ENCODE assay signal across 22 mouse cellular contexts in the genomic region with DNA sequence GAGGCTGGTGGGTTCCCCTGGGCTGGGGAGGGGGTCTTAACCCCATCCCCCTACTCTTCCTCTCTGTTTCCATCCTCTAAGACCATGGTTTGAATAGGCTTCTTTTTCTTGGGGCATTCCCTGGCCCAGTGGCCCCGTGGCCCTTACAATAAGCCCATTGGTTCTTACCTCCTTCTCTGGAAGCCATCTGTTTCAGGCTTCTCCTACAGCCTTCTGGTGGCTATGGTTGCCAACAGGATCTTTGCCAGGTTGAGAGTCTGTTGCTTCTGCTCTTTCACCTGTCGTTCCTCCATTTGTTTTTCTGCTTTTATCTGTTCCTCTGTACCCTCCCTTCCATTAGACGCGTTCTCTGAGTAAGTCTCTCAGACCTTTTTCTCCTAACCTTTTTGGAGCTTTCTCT. TPM values are rescaled to one million over a fixed set of nuclear protein-coding genes. Genes with fewer than 3 reads are reported as not detected.
DNase-seq lines count a peak whose midpoint lies in the region; ATAC-seq and TF ChIP-seq lines count a peak whose summit lies in the region.
"Had no signal": no experiment of that assay in that cellular context is flagged by ENCODE, and none has a peak within 500 bp of the region (broad histone marks: within the 10 kb centered on the region; RNA-seq: fewer than 3 reads in every experiment).

No protein-coding gene starts in this region.

- H3K27ac ChIP-seq in lung, postnatal 0 days (ENCODE audit: low read length) = no peak overlapping the region
- H3K27ac ChIP-seq: heart, embryonic 10.5 days; hindbrain, embryonic 15.5 days; neural tube, embryonic 12.5 days had no signal

- no peaks in the 10 kb centered on the region for H3K36me3 ChIP-seq in lung, postnatal 0 days (ENCODE audit: insufficient read depth, low read length)
- H3K36me3 ChIP-seq: hindbrain, embryonic 15.5 days had no signal

- H3K27me3 ChIP-seq in lung, postnatal 0 days (replicated peaks; ENCODE audit: insufficient read depth, low read length) = no peaks in the 10 kb centered on the region
- H3K27me3 ChIP-seq: hindbrain, embryonic 15.5 days; neural tube, embryonic 12.5 days had no signal

- 94% methylated on average over 4 of the region's 4 CpGs for WGBS in lung, postnatal 0 days

- H3K9me3 ChIP-seq in lung, postnatal 0 days (ENCODE audit: low read length) = no peaks in the 10 kb centered on the region
- H3K9me3 ChIP-seq: heart, embryonic 10.5 days; hindbrain, embryonic 15.5 days; neural tube, embryonic 12.5 days had no signal

- H3K4me2 ChIP-seq in lung, postnatal 0 days (replicated peaks; ENCODE audit: low read depth, low read length) = no peak overlapping the region
- H3K4me2 ChIP-seq: hindbrain, embryonic 15.5 days; midbrain, embryonic 11.5 days; neural tube, embryonic 12.5 days had no signal

- DNase-seq in right cerebral cortex, postnatal 25 days = peak; percentile 14
- no peak for DNase-seq in right cerebral cortex, postnatal 14 days
- DNase-seq in cerebellum, postnatal 10 days = peak; percentile 94 to 95
- peak; percentile 20 for DNase-seq in layer of hippocampus, adult 9-10 months (ENCODE audit: low spot score)
- no peak for DNase-seq in kidney, postnatal 4 days
- DNase-seq in lung, postnatal 0 days (ENCODE audit: low spot score) = no peak
- DNase-seq: adrenal gland, postnatal 14 days; heart, postnatal 10 days; kidney, adult 11 months; kidney, postnatal 25 days; liver; lung, adult 18-20 months; lung, postnatal 4 days; thymus, adult 18-20 months had no signal

- no peak for ATAC-seq in megakaryocyte-erythroid progenitor cell, adult 5-6 weeks (replicated peaks; ENCODE audit: low FRiP score, low TSS enrichment, poor library complexity, severe bottlenecking)
- ATAC-seq in lung, postnatal 0 days = no peak

- no peak for TF ChIP-seq CTCF in lung, postnatal 0 days (IDR thresholded peaks at IDR 0.05)

- H3K4me3 ChIP-seq in lung, postnatal 0 days (ENCODE audit: low read depth, low read length) = no peak overlapping the region
- H3K4me3 ChIP-seq: heart, embryonic 10.5 days; hindbrain, embryonic 15.5 days; neural tube, embryonic 12.5 days had no signal

- TF ChIP-seq EP300 in lung, postnatal 0 days (IDR thresholded peaks at IDR 0.05) = no peak

- no peaks in the 10 kb centered on the region; the same call in 1 of the 2 replicates for H3K4me1 ChIP-seq in lung, postnatal 0 days (ENCODE audit: insufficient read depth, low read depth, low read length)
- H3K4me1 ChIP-seq: heart, embryonic 10.5 days had no signal

- H3K9ac ChIP-seq in lung, postnatal 0 days (replicated peaks; ENCODE audit: low read depth) = no peak overlapping the region
- H3K9ac ChIP-seq: hindbrain, embryonic 15.5 days; neural tube, embryonic 12.5 days had no signal

RNA-seq across cellular contexts. Expression of gene Numa1, which starts 3.7 kb away (rescaled TPM):
- 106 and 112 TPM in 2 replicates for total RNA-seq in megakaryocyte-erythroid progenitor cell, adult 5-6 weeks (2014; fragmentation: Nextera tagmentation)
- total RNA-seq in megakaryocyte-erythroid progenitor cell, adult 5-6 weeks (2017) = 207 and 289 TPM in 2 replicates
- polyA plus RNA-seq in lung, postnatal 0 days (2015; fragmentation: Nextera tagmentation; extraction: Ambion mirVana) = 31.6 and 38.0 TPM in 2 replicates

RNA-seq across cellular contexts. Expression of gene Lrrc51, which starts 3.9 kb away (rescaled TPM):
- total RNA-seq in megakaryocyte-erythroid progenitor cell, adult 5-6 weeks (2014; fragmentation: Nextera tagmentation) = 2.3 and 4.4 TPM in 2 replicates
- 0.75 TPM in 1 of 2 replicates, not detected in the other for total RNA-seq in megakaryocyte-erythroid progenitor cell, adult 5-6 weeks (2017)
- polyA plus RNA-seq in lung, postnatal 0 days (2015; fragmentation: Nextera tagmentation; extraction: Ambion mirVana) = 41.5 and 46.1 TPM in 2 replicates

RNA-seq across cellular contexts. Expression of gene Tomt, which starts 31.4 kb away (rescaled TPM):
- total RNA-seq in megakaryocyte-erythroid progenitor cell, adult 5-6 weeks (2014; fragmentation: Nextera tagmentation) = 0.12 TPM in 1 of 2 replicates, not detected in the other
- total RNA-seq in megakaryocyte-erythroid progenitor cell, adult 5-6 weeks (2017) = 0.23 TPM in 1 of 2 replicates, not detected in the other
- 0.05 and 0.17 TPM in 2 replicates for polyA plus RNA-seq in lung, postnatal 0 days (2015; fragmentation: Nextera tagmentation; extraction: Ambion mirVana)
- total RNA-seq: adrenal gland, postnatal 14 days; gastrocnemius, adult 8-10 months; heart, postnatal 10 days; monocyte, adult 5-6 weeks had no signal
- polyA plus RNA-seq: small intestine, adult 2 months had no signal

RNA-seq across cellular contexts. Expression of gene Lamtor1, which starts 31.9 kb away (rescaled TPM):
- 47.6 and 53.1 TPM in 2 replicates for total RNA-seq in megakaryocyte-erythroid progenitor cell, adult 5-6 weeks (2014; fragmentation: Nextera tagmentation)
- total RNA-seq in megakaryocyte-erythroid progenitor cell, adult 5-6 weeks (2017) = 48.8 and 57.6 TPM in 2 replicates
- 131 and 153 TPM in 2 replicates for polyA plus RNA-seq in lung, postnatal 0 days (2015; fragmentation: Nextera tagmentation; extraction: Ambion mirVana)

Comparison
In these comparisons a context has a peak if more than half of its experiments do, and no peak if none do; other contexts are left out.
1. DNase-seq: peak in right cerebral cortex, postnatal 25 days (single experiment), cerebellum, postnatal 10 days (2 of 2) and layer of hippocampus, adult 9-10 months (single experiment); none in right cerebral cortex, postnatal 14 days (single experiment), kidney, postnatal 4 days (0 of 2) and lung, postnatal 0 days (single experiment).